Mouse (Mus musculus) myocyte (in vitro differentiated cells): ENCODE data around the gene Iqch. TPM values are rescaled to one million over a fixed set of nuclear protein-coding genes. Genes with fewer than 3 reads are reported as not detected.

ENCODE experiments used
- H3K27me3 ChIP-seq: one replicate; pipeline ENCODE4 v1.6.1; 2011; ENCODE audit not compliant: control insufficient read depth, insufficient read depth, insufficient read length
- H3K36me3 ChIP-seq: one replicate; pipeline ENCODE4 v1.6.1; 2011; ENCODE audit not compliant: control insufficient read depth, insufficient read depth
- H3K4me2 ChIP-seq: one replicate; pipeline ENCODE4 v1.6.1; 2011; ENCODE audit warnings: low read depth, control low read depth
- H3K4me3 ChIP-seq: one replicate; pipeline ENCODE4 v1.5.1; 2011; ENCODE audit warnings: mild to moderate bottlenecking, control low read depth, moderate library complexity
- H3K79me2 ChIP-seq: one replicate; pipeline ENCODE4 v1.6.1; 2011; ENCODE audit not compliant: control insufficient read depth, insufficient read depth
- H3ac ChIP-seq: one replicate; pipeline ENCODE4 v1.6.1; 2011; ENCODE audit not compliant: control insufficient read depth, insufficient read length
- CEBPB ChIP-seq: IDR thresholded peaks from 2 replicates; pipeline ENCODE4 v1.6.1; 2011; ENCODE audit warnings: mild to moderate bottlenecking, moderate library complexity; ENCODE audit not compliant: poor library complexity, insufficient read depth, severe bottlenecking
- E2F4 ChIP-seq: IDR thresholded peaks from one replicate; pipeline ENCODE4 v1.6.1; 2011; ENCODE audit warnings: mild to moderate bottlenecking, control low read depth, moderate library complexity; ENCODE audit not compliant: insufficient read depth
- MAX ChIP-seq: IDR thresholded peaks from one replicate; pipeline ENCODE4 v1.6.1; 2011; ENCODE audit warnings: low read depth, mild to moderate bottlenecking, control low read depth
- MYOD1 ChIP-seq, 3 experiments: IDR thresholded peaks; one replicate each; pipeline ENCODE4 v1.6.1; 2011; ENCODE audit warnings: control low read depth in 2 of 3, low read depth in 2 of 3, mild to moderate bottlenecking in 2 of 3, moderate library complexity in 1 of 3; ENCODE audit not compliant: insufficient read length in 2 of 3, control insufficient read depth in 1 of 3
- MYOG ChIP-seq, 3 experiments: IDR thresholded peaks; one replicate each; pipeline ENCODE4 v1.6.1; 2011; ENCODE audit warnings: control low read depth in 2 of 3, low read depth in 2 of 3, mild to moderate bottlenecking in 2 of 3; ENCODE audit not compliant: insufficient read length in 2 of 3, control insufficient read depth in 1 of 3, insufficient read depth in 1 of 3
- POLR2A ChIP-seq: IDR thresholded peaks from one replicate; pipeline ENCODE4 v1.6.1; 2011; ENCODE audit warnings: low read depth, mild to moderate bottlenecking, control low read depth, moderate library complexity; ENCODE audit not compliant: insufficient read length
- POLR2AphosphoS2 ChIP-seq: IDR thresholded peaks from one replicate; pipeline ENCODE4 v1.6.1; 2011; ENCODE audit warnings: low read depth, control low read depth; ENCODE audit not compliant: insufficient read length
- REST ChIP-seq: IDR thresholded peaks from one replicate; pipeline ENCODE4 v1.6.1; 2011; ENCODE audit warnings: mild to moderate bottlenecking, control low read depth, moderate library complexity; ENCODE audit not compliant: insufficient read depth, insufficient read length
- SRF ChIP-seq: IDR thresholded peaks from one replicate; pipeline ENCODE4 v1.6.1; 2011; ENCODE audit warnings: low read depth; ENCODE audit not compliant: control insufficient read depth, insufficient read length
- TCF12 ChIP-seq: IDR thresholded peaks from one replicate; pipeline ENCODE4 v1.6.1; 2011; ENCODE audit warnings: mild to moderate bottlenecking, control low read depth; ENCODE audit not compliant: poor library complexity, insufficient read depth, severe bottlenecking
- TCF3 ChIP-seq: IDR thresholded peaks from one replicate; pipeline ENCODE4 v1.6.1; 2011; ENCODE audit warnings: low read depth, control low read depth; ENCODE audit not compliant: insufficient read length
- USF1 ChIP-seq: IDR thresholded peaks from one replicate; pipeline ENCODE4 v1.6.1; 2011; ENCODE audit warnings: low read depth, mild to moderate bottlenecking, control low read depth, moderate library complexity
- polyA plus RNA-seq: library from polyadenylated mRNA; unstranded; fragments of >200 nt; fragmentation: generic; extraction: Trizol; gene quantifications from one replicate; pipeline ENCODE4 v1.2.1, GENCODE M21; 2012; ENCODE audit warnings: missing spikeins

The Iqch gene
- polyA plus RNA-seq, 1 experiment: not detected

- Histone ChIP-seq H3K27me3 (no peaks in the 10 kb centered on the region), H3K36me3 (no peaks in the 10 kb centered on the region), H3K4me3 (no peak overlapping the region), H3K79me2 (peaks cover 32% of the 10 kb centered on the region), H3K4me2 (peak overlapping the region; percentile 92), H3ac (no peak overlapping the region)
- TF ChIP-seq MAX (no peak), USF1 (no peak), E2F4 (no peak), POLR2AphosphoS2 (no peak), TCF3 (no peak), TCF12 (no peak), POLR2A (no peak), CEBPB (no peak), MYOD1 (IDR thresholded peaks at IDR 0.05; ENCODE audit: control insufficient read depth in 1 of 3, insufficient read length in 2 of 3, low read depth in 2 of 3) (no peak), MYOG (IDR thresholded peaks at IDR 0.05; ENCODE audit: control insufficient read depth in 1 of 3, insufficient read depth in 1 of 3, insufficient read length in 2 of 3, low read depth in 2 of 3) (no peak), REST (no peak), SRF (no peak)
Measured at GRCm38 (mm10) chr9:63611967-63612366, 9.7 kb upstream of the Iqch start.

- Histone ChIP-seq H3ac (no peak overlapping the region), H3K36me3 (no peaks in the 10 kb centered on the region), H3K4me2 (peak overlapping the region; percentile 92), H3K4me3 (no peak overlapping the region), H3K79me2 (peaks cover 32% of the 10 kb centered on the region), H3K27me3 (no peaks in the 10 kb centered on the region)
- peak in 2 of 3 experiments; percentile 60 to 68 for TF ChIP-seq MYOG (IDR thresholded peaks at IDR 0.05; ENCODE audit: control insufficient read depth in 1 of 3, insufficient read depth in 1 of 3, insufficient read length in 2 of 3, low read depth in 2 of 3)
- no peak for TF ChIP-seq POLR2A
- no peak for TF ChIP-seq TCF3
- peak in 2 of 3 experiments; percentile 74 to 82 for TF ChIP-seq MYOD1 (IDR thresholded peaks at IDR 0.05; ENCODE audit: control insufficient read depth in 1 of 3, insufficient read length in 2 of 3, low read depth in 2 of 3)
- 0 out of 2 replicates have a peak, but pooled peaks have one; percentile 24 for TF ChIP-seq CEBPB
- peak; percentile 17 for TF ChIP-seq MAX
- peak; percentile 6 for TF ChIP-seq TCF12
Measured at GRCm38 (mm10) chr9:63610841-63611366, 8.6 kb upstream of the Iqch start.

DNA sequence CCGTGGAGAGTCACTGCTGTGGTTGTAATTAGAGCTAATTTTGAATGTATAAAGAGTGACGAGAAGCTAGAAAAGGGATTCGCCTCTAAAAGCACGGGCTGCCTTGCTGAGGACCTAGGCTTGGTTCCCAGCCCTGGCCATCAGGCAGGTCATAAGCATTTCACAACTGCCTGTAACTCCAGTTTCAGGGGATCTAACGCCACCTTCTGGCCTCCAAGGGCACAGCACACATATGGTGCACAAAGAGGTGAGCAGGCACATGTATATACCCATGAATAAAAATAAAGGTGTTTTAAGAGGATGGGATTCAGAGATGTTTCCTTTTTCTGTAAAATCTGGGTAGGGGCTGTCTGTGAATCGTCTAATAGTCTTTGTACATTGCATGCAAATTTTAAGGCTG, 7.9 kb upstream of the Iqch start:
- Histone ChIP-seq H3K4me2 (peak overlapping the region; percentile 92), H3ac (no peak overlapping the region), H3K36me3 (no peaks in the 10 kb centered on the region), H3K4me3 (no peak overlapping the region), H3K79me2 (peaks cover 37% of the 10 kb centered on the region), H3K27me3 (no peaks in the 10 kb centered on the region)
- TF ChIP-seq POLR2AphosphoS2 (no peak), SRF (no peak), TCF3 (no peak), MYOG (IDR thresholded peaks at IDR 0.05; ENCODE audit: control insufficient read depth in 1 of 3, insufficient read depth in 1 of 3, insufficient read length in 2 of 3, low read depth in 2 of 3) (no peak), REST (no peak), TCF12 (no peak), CEBPB (no peak), E2F4 (no peak), MAX (no peak), USF1 (no peak), POLR2A (no peak), MYOD1 (IDR thresholded peaks at IDR 0.05; ENCODE audit: control insufficient read depth in 1 of 3, insufficient read length in 2 of 3, low read depth in 2 of 3) (no peak)

DNA sequence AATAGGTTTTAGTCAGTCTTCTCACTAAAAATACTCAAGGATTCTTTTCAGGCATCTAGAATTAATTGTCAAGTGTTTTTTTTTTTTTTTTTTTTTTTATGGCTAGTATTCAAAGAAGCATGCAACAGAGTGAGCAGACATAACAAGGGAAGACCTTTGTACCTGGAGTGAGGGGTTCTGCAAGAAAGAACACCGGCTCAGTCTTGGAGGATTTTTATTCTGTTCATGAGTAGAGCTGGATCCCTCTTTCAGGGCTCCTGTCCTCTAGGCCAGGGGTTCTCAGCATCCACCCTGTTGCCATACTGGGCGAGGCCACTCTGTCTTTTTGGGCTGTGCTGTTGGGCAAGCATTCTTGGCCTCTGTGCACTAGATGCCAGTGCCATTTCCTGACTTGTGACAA, 7.5 kb upstream of the Iqch start:
- TF ChIP-seq TCF12 (no peak), MAX (no peak), POLR2AphosphoS2 (no peak), E2F4 (no peak), SRF (no peak), MYOD1 (IDR thresholded peaks at IDR 0.05; ENCODE audit: control insufficient read depth in 1 of 3, insufficient read length in 2 of 3, low read depth in 2 of 3) (no peak), POLR2A (no peak), TCF3 (no peak), REST (no peak), MYOG (IDR thresholded peaks at IDR 0.05; ENCODE audit: control insufficient read depth in 1 of 3, insufficient read depth in 1 of 3, insufficient read length in 2 of 3, low read depth in 2 of 3) (no peak), USF1 (no peak), CEBPB (no peak)
- H3ac ChIP-seq: no peak overlapping the region
- H3K4me2 ChIP-seq: no peak overlapping the region
- H3K27me3 ChIP-seq: no peaks in the 10 kb centered on the region
- peaks cover 42% of the 10 kb centered on the region for H3K79me2 ChIP-seq
- H3K36me3 ChIP-seq: no peaks in the 10 kb centered on the region
- H3K4me3 ChIP-seq: no peak overlapping the region
